Mouse (Mus musculus): ENCODE measurements around the gene Spata31d1a. TPM values are rescaled to one million over a fixed set of nuclear protein-coding genes. Genes with fewer than 3 reads are reported as not detected.
A peak's percentile ranks its signal among the peaks of the same experiment; 100 is the strongest.

The Spata31d1a gene
- polyA plus RNA-seq, 1 experiment from 2014 or later = 0.03 TPM

- Histone ChIP-seq H3K4me2 (no peak overlapping the region), H3K27ac (no peak overlapping the region), H3K36me3 (no peaks in the 10 kb centered on the region), H3K4me3 (replicated peaks) (no peak overlapping the region), H3K27me3 (peaks cover 2% of the 10 kb centered on the region; the same call in 1 of the 2 replicates), H3K9me3 (replicated peaks) (no peaks in the 10 kb centered on the region), H3K4me1 (replicated peaks) (peaks cover 44% of the 10 kb centered on the region), H3K9ac (no peak overlapping the region)
- ATAC-seq (ENCODE audit: low read depth) (no peak), DNase-seq (no peak)
- WGBS (ENCODE audit: insufficient replicate concordance) = 50% methylated on average over 4 of the region's 4 CpGs
Measured at GRCm38 (mm10) chr13:59679306-59679705, 30.8 kb downstream of the Spata31d1a start.

GRCm38 (mm10) chr13:59676316-59677229, 33.6 kb downstream of the Spata31d1a start:
- Histone ChIP-seq H3K9ac (no peak overlapping the region), H3K9me3 (replicated peaks) (no peaks in the 10 kb centered on the region), H3K4me2 (peak overlapping the region; percentile 75), H3K36me3 (peaks cover 4% of the 10 kb centered on the region; the same call in 1 of the 2 replicates), H3K27ac (peak overlapping the region; percentile 92; the same call in 1 of the 2 replicates), H3K27me3 (0 out of 2 replicates have a peak, but pooled peaks cover under 1% of the 10 kb centered on the region), H3K4me1 (replicated peaks) (peaks cover 63% of the 10 kb centered on the region), H3K4me3 (replicated peaks) (peak overlapping the region; percentile 84)
- WGBS (ENCODE audit: insufficient replicate concordance) = 46% methylated on average over 12 of the region's 12 CpGs
- DNase-seq (no peak), ATAC-seq (ENCODE audit: low read depth) (no peak)

DNA sequence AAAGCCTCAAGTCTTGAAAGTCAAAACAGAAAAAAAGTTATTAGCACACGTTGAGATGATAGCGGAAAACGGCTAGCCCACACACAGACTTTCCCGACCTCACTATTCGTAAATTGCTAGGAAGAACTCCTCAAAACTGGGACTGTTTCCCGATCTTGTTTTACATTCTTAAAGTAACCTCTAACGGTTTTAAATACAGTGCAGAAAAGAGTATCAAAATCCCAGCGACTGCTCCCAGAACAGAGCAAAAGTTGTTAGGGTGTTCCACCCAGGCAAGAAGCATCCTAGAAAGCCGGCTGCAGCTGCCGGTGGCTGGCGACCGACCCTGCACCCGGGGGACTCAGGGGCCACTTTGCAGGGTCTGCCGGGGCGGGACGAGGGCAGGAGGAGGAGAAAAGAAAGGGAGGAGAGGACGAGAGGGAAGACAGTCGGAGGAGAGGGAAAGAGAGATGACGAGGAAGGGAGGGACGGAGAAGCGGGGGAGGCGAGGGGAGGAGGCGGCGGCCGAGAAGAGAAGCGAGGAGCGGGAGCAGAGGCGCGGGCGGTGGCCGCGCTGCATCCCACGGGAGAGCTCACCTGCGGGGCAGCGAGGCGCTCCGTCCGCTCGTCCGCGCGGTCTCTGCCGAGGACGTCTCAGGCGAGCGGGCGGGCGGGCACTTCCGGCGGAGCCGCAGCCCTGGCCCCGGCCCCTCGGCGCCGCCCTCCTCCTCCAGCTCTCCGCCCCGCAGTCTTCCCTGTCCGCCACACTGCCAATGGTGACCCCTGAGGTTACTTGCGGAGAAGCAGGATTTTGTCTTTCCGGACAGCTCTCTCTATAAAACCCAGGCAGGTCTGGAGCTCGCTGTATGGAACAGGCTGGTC, 34.7 kb downstream of the Spata31d1a start, which contains the start of gene Golm1:
Gene Golm1 (minus strand): TSS at position 661 of the 861 bp plus-strand sequence.
- peaks cover 7% of the 10 kb centered on the region; the same call in 1 of the 2 replicates for H3K36me3 ChIP-seq
- no peaks in the 10 kb centered on the region for H3K27me3 ChIP-seq
- ATAC-seq (ENCODE audit: low read depth) = peak; percentile 91
- peak within 1 kb of the TSS; percentile 92 for H3K27ac ChIP-seq
- peak within 1 kb of the TSS; percentile 89 for H3K9ac ChIP-seq
- peak within 1 kb of the TSS; percentile 84 for H3K4me3 ChIP-seq (replicated peaks)
- WGBS (ENCODE audit: insufficient replicate concordance) = under 1% methylated on average over 41 of the region's 61 CpGs
- H3K9me3 ChIP-seq (replicated peaks) = no peaks in the 10 kb centered on the region
- peaks cover 71% of the 10 kb centered on the region for H3K4me1 ChIP-seq (replicated peaks)
- peak within 1 kb of the TSS; percentile 75 for H3K4me2 ChIP-seq
- DNase-seq = peak; percentile 72

GRCm38 (mm10) chr13:59674761-59675150, 35.4 kb downstream of the Spata31d1a start:
- Histone ChIP-seq H3K9me3 (replicated peaks) (no peaks in the 10 kb centered on the region), H3K27me3 (no peaks in the 10 kb centered on the region), H3K4me1 (replicated peaks) (peaks cover 70% of the 10 kb centered on the region), H3K4me3 (replicated peaks) (peak overlapping the region; percentile 84), H3K4me2 (peak overlapping the region; percentile 75), H3K9ac (peak overlapping the region; percentile 89), H3K36me3 (peaks cover 11% of the 10 kb centered on the region), H3K27ac (peak overlapping the region; percentile 92)
- ATAC-seq (ENCODE audit: low read depth) (peak; percentile 28; the same call in 1 of the 2 replicates), DNase-seq (peak; percentile 34)
- under 1% methylated on average over 13 of the region's 13 CpGs for WGBS (ENCODE audit: insufficient replicate concordance)

DNA sequence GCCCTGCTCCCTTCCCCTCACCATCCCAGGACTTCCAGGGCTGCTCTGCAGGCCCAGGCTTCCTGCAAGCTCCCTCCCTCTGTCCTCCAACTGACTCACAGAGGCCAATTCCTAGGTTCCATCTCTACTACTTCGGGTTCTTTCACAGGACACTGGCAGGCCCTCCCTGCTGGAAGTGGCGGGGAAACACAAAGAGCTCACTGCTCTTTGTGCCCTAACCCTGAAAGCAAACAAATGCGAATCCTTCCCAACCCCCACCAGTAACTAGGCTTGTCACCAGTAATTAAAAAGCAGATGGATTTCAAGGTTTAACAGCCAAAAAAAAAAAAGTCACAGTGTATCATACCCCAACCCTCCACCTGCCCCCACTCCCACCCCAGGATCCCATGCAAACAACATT, 35.9 kb downstream of the Spata31d1a start:
- peak overlapping the region; percentile 75 for H3K4me2 ChIP-seq
- H3K9me3 ChIP-seq (replicated peaks) = no peaks in the 10 kb centered on the region
- WGBS (ENCODE audit: insufficient replicate concordance) = 15% methylated on average over 3 of the region's 3 CpGs
- H3K4me1 ChIP-seq (replicated peaks) = peaks cover 70% of the 10 kb centered on the region
- peak overlapping the region; percentile 89 for H3K9ac ChIP-seq
- DNase-seq (no peak), ATAC-seq (ENCODE audit: low read depth) (no peak)
- H3K27me3 ChIP-seq = no peaks in the 10 kb centered on the region
- H3K4me3 ChIP-seq (replicated peaks) = peak overlapping the region; percentile 84
- H3K36me3 ChIP-seq = peaks cover 16% of the 10 kb centered on the region
- peak overlapping the region; percentile 92 for H3K27ac ChIP-seq

DNA sequence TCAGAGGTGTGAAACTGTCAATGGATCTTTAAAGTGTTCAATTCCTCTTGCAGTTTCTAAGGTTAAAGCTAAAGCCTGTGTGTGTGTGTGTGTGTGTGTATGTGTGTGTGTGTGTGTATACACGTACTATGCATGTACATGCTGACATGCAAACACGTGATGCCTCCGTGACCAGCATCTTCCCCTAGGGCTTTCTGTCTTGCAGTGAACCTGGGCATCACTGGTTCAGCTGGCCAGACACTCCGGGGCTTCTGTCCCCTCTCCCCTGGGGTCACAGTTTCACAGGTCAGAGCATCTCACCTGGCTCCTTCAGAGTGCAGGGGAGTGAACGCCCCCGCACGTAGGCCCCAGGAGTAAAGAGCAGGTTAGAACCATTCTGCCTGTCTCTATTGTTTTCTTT, 36.5 kb downstream of the Spata31d1a start:
- Histone ChIP-seq H3K9ac (peak overlapping the region; percentile 89), H3K27me3 (no peaks in the 10 kb centered on the region), H3K9me3 (replicated peaks) (no peaks in the 10 kb centered on the region), H3K27ac (peak overlapping the region; percentile 70), H3K4me3 (replicated peaks) (peak overlapping the region; percentile 84), H3K36me3 (peaks cover 16% of the 10 kb centered on the region), H3K4me1 (replicated peaks) (peaks cover 70% of the 10 kb centered on the region), H3K4me2 (peak overlapping the region; percentile 75)
- DNase-seq = no peak
- 77% methylated on average over 7 of the region's 7 CpGs for WGBS (ENCODE audit: insufficient replicate concordance)
- ATAC-seq (ENCODE audit: low read depth) = no peak

GRCm38 (mm10) chr13:59672248-59672647, 37.9 kb downstream of the Spata31d1a start:
- H3K4me2 ChIP-seq = peak overlapping the region; percentile 48
- DNase-seq (no peak), ATAC-seq (ENCODE audit: low read depth) (no peak)
- WGBS (ENCODE audit: insufficient replicate concordance) = 19% methylated on average over 6 of the region's 6 CpGs
- H3K9me3 ChIP-seq (replicated peaks) = no peaks in the 10 kb centered on the region
- no peaks in the 10 kb centered on the region for H3K27me3 ChIP-seq
- H3K27ac ChIP-seq = peak overlapping the region; percentile 66
- H3K9ac ChIP-seq = peak overlapping the region; percentile 54
- peak overlapping the region; percentile 14; the same call in 1 of the 2 replicates for H3K4me3 ChIP-seq (replicated peaks)
- H3K36me3 ChIP-seq = peaks cover 20% of the 10 kb centered on the region
- H3K4me1 ChIP-seq (replicated peaks) = peaks cover 79% of the 10 kb centered on the region

DNA sequence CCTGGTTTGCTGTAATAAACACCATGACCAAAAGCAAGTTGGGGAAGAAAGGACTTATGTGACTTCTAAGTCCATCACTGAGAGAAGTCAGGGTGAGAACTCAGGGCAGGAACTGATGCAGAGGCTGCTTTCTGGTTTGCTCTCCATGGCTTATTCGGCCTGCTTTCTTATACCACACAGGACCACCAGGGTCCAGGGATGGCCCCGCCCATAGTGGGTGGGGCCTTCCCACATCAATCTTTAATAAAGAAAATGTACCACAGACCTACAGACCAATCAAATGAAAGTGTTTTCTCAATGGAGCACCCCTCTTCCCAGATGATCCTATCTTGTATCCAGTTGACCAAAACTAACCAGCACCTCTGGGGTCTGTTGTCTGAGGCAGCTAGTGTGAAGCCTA, 38.6 kb downstream of the Spata31d1a start:
- H3K9ac ChIP-seq = 0 out of 2 replicates have a peak overlapping the region, but pooled peaks have one; percentile 17
- peak overlapping the region; percentile 48 for H3K4me2 ChIP-seq
- H3K9me3 ChIP-seq (replicated peaks) = no peaks in the 10 kb centered on the region
- H3K4me1 ChIP-seq (replicated peaks) = peaks cover 85% of the 10 kb centered on the region
- peaks cover 27% of the 10 kb centered on the region for H3K36me3 ChIP-seq
- no peak for DNase-seq
- ATAC-seq (ENCODE audit: low read depth) = no peak
- H3K27me3 ChIP-seq = no peaks in the 10 kb centered on the region
- WGBS (ENCODE audit: insufficient replicate concordance) = 54% methylated on average over 2 of the region's 2 CpGs
- peak overlapping the region; percentile 66 for H3K27ac ChIP-seq
- H3K4me3 ChIP-seq (replicated peaks) = no peak overlapping the region

DNA sequence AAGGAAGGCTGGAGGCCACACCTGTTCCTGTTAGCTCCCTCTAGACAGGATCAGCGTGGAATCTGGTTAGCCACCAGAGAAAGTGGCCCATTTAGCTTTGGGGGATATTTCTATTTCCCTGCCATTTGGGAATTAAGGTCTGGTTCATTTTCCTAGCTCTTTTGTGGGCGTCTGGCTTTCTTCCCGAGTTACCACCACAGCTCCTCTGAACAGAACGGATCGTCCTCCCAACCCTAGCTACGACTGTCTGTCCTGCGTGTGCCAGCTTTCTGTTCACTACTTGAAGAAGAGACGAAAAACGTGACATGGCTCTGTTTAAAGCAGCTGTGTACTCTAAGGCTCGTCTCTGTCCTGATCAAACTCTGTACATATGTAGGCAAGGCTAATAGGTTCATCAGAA, 40.2 kb downstream of the Spata31d1a start:
- Histone ChIP-seq H3K4me2 (no peak overlapping the region), H3K36me3 (peaks cover 43% of the 10 kb centered on the region), H3K4me1 (replicated peaks) (peaks cover 91% of the 10 kb centered on the region), H3K27me3 (no peaks in the 10 kb centered on the region), H3K9ac (no peak overlapping the region), H3K4me3 (replicated peaks) (no peak overlapping the region), H3K27ac (peak overlapping the region; percentile 88), H3K9me3 (replicated peaks) (no peaks in the 10 kb centered on the region)
- WGBS (ENCODE audit: insufficient replicate concordance) = 85% methylated on average over 10 of the region's 10 CpGs
- no peak for ATAC-seq (ENCODE audit: low read depth)
- no peak for DNase-seq

- WGBS (ENCODE audit: insufficient replicate concordance) = 3% methylated on average over 11 of the region's 11 CpGs
Measured at GRCm38 (mm10) chr13:59668501-59669093, 41.5 kb downstream of the Spata31d1a start.

More at GRCm38 (mm10) chr13:59668501-59669093, 41.5 kb downstream of the Spata31d1a start:
- H3K4me3 ChIP-seq (replicated peaks) = peak overlapping the region; percentile 26
- H3K4me1 ChIP-seq (replicated peaks) = peaks cover 83% of the 10 kb centered on the region
- DNase-seq = peak; percentile 79
- no peaks in the 10 kb centered on the region for H3K27me3 ChIP-seq
- H3K4me2 ChIP-seq = peak overlapping the region; percentile 60
- peaks cover 56% of the 10 kb centered on the region for H3K36me3 ChIP-seq
- ATAC-seq (ENCODE audit: low read depth) = peak; percentile 98
- H3K9ac ChIP-seq = peak overlapping the region; percentile 57
- H3K9me3 ChIP-seq (replicated peaks) = no peaks in the 10 kb centered on the region
- peak overlapping the region; percentile 88 for H3K27ac ChIP-seq

Data from liver, embryonic 13.5 days (tissue).